Mouse (Mus musculus): ENCODE results near the gene Yars2. TPM values are rescaled to one million over a fixed set of nuclear protein-coding genes. Genes with fewer than 3 reads are reported as not detected.

The Yars2 gene
- total RNA-seq (2023): 22.1 TPM

GRCm38 (mm10) chr16:16302369-16303137 is at the start of gene Yars2:
Yars2 (plus strand) TSS chr16:16302965.

GRCm38 (mm10) chr16:16358481-16359100 is 55.8 kb downstream of the Yars2 start, which contains the start of gene Dnm1l:
Dnm1l (minus strand) TSS chr16:16358959.

Other genes starting within 250 kb of the Yars2 start
- 0.32 TPM for gene Pkp2, start 89.6 kb upstream of the Yars2 start, total RNA-seq (2023)
- 61.9 TPM for gene Dnm1l, start 56.0 kb downstream of the Yars2 start, total RNA-seq (2023)